Mouse (Mus musculus): Measurements from ENCODE around the gene Slc44a3.

Slc44a3 gene

GRCm38 (mm10) chr3:121428230-121428629 is 104.0 kb downstream of the Slc44a3 start:
- no peak for DNase-seq (ENCODE audit: low read depth, low spot score)

GRCm38 (mm10) chr3:121427520-121427908 is 104.7 kb downstream of the Slc44a3 start:
- peak; percentile 25 for DNase-seq (ENCODE audit: low read depth, low spot score)

GRCm38 (mm10) chr3:121426621-121427519 is 105.3 kb downstream of the Slc44a3 start:
- peak; percentile 46 for DNase-seq (ENCODE audit: low read depth, low spot score)

GRCm38 (mm10) chr3:121425861-121426620 is 106.2 kb downstream of the Slc44a3 start, which contains the start of gene Cnn3:
TSS of gene Cnn3 (plus strand) at chr3:121426497.
- peak; percentile 85 for DNase-seq (ENCODE audit: low read depth, low spot score)

- DNase-seq (ENCODE audit: low read depth, low spot score), result no peak
Observed at GRCm38 (mm10) chr3:121422405-121422804, 109.8 kb downstream of the Slc44a3 start.

- DNase-seq (ENCODE audit: low read depth, low spot score), result no peak
Observed at GRCm38 (mm10) chr3:121418850-121419435, 113.3 kb downstream of the Slc44a3 start.

GRCm38 (mm10) chr3:121418251-121418601 is 114.0 kb downstream of the Slc44a3 start:
- DNase-seq (ENCODE audit: low read depth, low spot score), result no peak

- no peak for DNase-seq (ENCODE audit: low read depth, low spot score)
Observed at GRCm38 (mm10) chr3:121417379-121418250, 114.6 kb downstream of the Slc44a3 start.

GRCm38 (mm10) chr3:121416171-121417154 is 115.7 kb downstream of the Slc44a3 start:
- no peak for DNase-seq (ENCODE audit: low read depth, low spot score)

GRCm38 (mm10) chr3:121411450-121411849 is 120.8 kb downstream of the Slc44a3 start:
- no peak for DNase-seq (ENCODE audit: low read depth, low spot score)

All from retina, postnatal 7 days (tissue).